Mouse (Mus musculus) megakaryocyte, embryonic 14.5 days (primary cell): ENCODE data around the gene Styxl1. TPM values are rescaled to one million over a fixed set of nuclear protein-coding genes. Genes with fewer than 3 reads are reported as not detected.

Experiments
- H3K27me3 ChIP-seq: replicated peaks from 2 replicates; pipeline ENCODE3; 2012; ENCODE audit warnings: inconsistent platforms
- H3K36me3 ChIP-seq: replicated peaks from 2 replicates; pipeline ENCODE3; 2012; ENCODE audit warnings: low read length, inconsistent platforms, mixed read lengths
- H3K4me1 ChIP-seq: 2 replicates; pipeline ENCODE4 v1.6.1; 2012; ENCODE audit warnings: inconsistent platforms
- H3K4me3 ChIP-seq: replicated peaks from 2 replicates; pipeline ENCODE3; 2012; ENCODE audit warnings: moderate library complexity, mild to moderate bottlenecking, inconsistent platforms
- H3K9me3 ChIP-seq: 2 replicates; pipeline ENCODE4 v1.6.1; 2012; ENCODE audit warnings: inconsistent platforms
- FLI1 ChIP-seq: IDR thresholded peaks from 2 replicates; pipeline ENCODE4 v1.6.1; 2012; ENCODE audit warnings: low read length, inconsistent platforms, mixed read lengths
- GATA1 ChIP-seq: IDR thresholded peaks from 3 replicates; pipeline ENCODE4 v1.6.1; 2012; ENCODE audit warnings: mixed read lengths, low read length, inconsistent platforms, borderline replicate concordance
- polyA plus RNA-seq: library from polyadenylated mRNA; stranded (reverse); fragments of >175 nt; gene quantifications from 2 replicates; pipeline ENCODE4 v1.2.3, GENCODE M21; 2012; ENCODE audit warnings: low replicate concordance; ENCODE audit not compliant: insufficient read depth

Gene Styxl1
- polyA plus RNA-seq, result not detected in 2 replicates

- Histone ChIP-seq H3K27me3 (peaks cover 8% of the 10 kb centered on the region), H3K9me3 (no peaks in the 10 kb centered on the region), H3K4me3 (peak within 1 kb of the TSS; percentile 99), H3K36me3 (peaks cover 29% of the 10 kb centered on the region), H3K4me1 (peaks cover 69% of the 10 kb centered on the region)
- TF ChIP-seq GATA1, result no peak
- TF ChIP-seq FLI1, result no peak
Measured at GRCm38 (mm10) chr5:135777796-135778470, at the start of gene Styxl1. Gene Styxl1 (minus strand): TSS chr5:135778385.

GRCm38 (mm10) chr5:135826225-135826624, 48.0 kb upstream of the Styxl1 start:
- no peaks in the 10 kb centered on the region for H3K4me1 ChIP-seq
- H3K27me3 ChIP-seq, result peaks cover 48% of the 10 kb centered on the region
- no peak overlapping the region for H3K4me3 ChIP-seq
- no peaks in the 10 kb centered on the region for H3K36me3 ChIP-seq
- H3K9me3 ChIP-seq, result no peaks in the 10 kb centered on the region
- no peak for TF ChIP-seq GATA1
- TF ChIP-seq FLI1, result no peak

GRCm38 (mm10) chr5:135824517-135824916, 46.3 kb upstream of the Styxl1 start:
- H3K4me1 ChIP-seq, result no peaks in the 10 kb centered on the region
- TF ChIP-seq GATA1 (no peak), FLI1 (no peak)
- no peaks in the 10 kb centered on the region for H3K36me3 ChIP-seq
- H3K27me3 ChIP-seq, result peaks cover 57% of the 10 kb centered on the region
- no peaks in the 10 kb centered on the region for H3K9me3 ChIP-seq
- H3K4me3 ChIP-seq, result no peak overlapping the region

- peaks cover 69% of the 10 kb centered on the region for H3K27me3 ChIP-seq
- H3K4me1 ChIP-seq, result no peaks in the 10 kb centered on the region
- no peaks in the 10 kb centered on the region for H3K36me3 ChIP-seq
- no peak overlapping the region for H3K4me3 ChIP-seq
- no peaks in the 10 kb centered on the region for H3K9me3 ChIP-seq
- no peak for TF ChIP-seq FLI1
- no peak for TF ChIP-seq GATA1
Measured at GRCm38 (mm10) chr5:135822316-135822944, 44.2 kb upstream of the Styxl1 start.

GRCm38 (mm10) chr5:135818491-135818890, 40.3 kb upstream of the Styxl1 start:
- Histone ChIP-seq H3K36me3 (no peaks in the 10 kb centered on the region), H3K27me3 (peaks cover 49% of the 10 kb centered on the region), H3K9me3 (no peaks in the 10 kb centered on the region), H3K4me1 (no peaks in the 10 kb centered on the region), H3K4me3 (no peak overlapping the region)
- TF ChIP-seq FLI1 (no peak), GATA1 (no peak)

- H3K9me3 ChIP-seq, result no peaks in the 10 kb centered on the region
- H3K4me1 ChIP-seq, result no peaks in the 10 kb centered on the region
- H3K36me3 ChIP-seq, result no peaks in the 10 kb centered on the region
- H3K27me3 ChIP-seq, result peaks cover 25% of the 10 kb centered on the region
- no peak overlapping the region for H3K4me3 ChIP-seq
- no peak for TF ChIP-seq GATA1
- TF ChIP-seq FLI1, result no peak
Measured at GRCm38 (mm10) chr5:135812991-135813390, 34.8 kb upstream of the Styxl1 start.

- H3K4me1 ChIP-seq, result peaks cover 12% of the 10 kb centered on the region
- H3K27me3 ChIP-seq, result peaks cover 36% of the 10 kb centered on the region
- H3K4me3 ChIP-seq, result no peak overlapping the region
- TF ChIP-seq FLI1 (no peak), GATA1 (no peak)
- no peaks in the 10 kb centered on the region for H3K36me3 ChIP-seq
- H3K9me3 ChIP-seq, result peaks cover 7% of the 10 kb centered on the region
Measured at GRCm38 (mm10) chr5:135807263-135807637, 29.1 kb upstream of the Styxl1 start.

- Histone ChIP-seq H3K4me1 (peaks cover 12% of the 10 kb centered on the region), H3K36me3 (no peaks in the 10 kb centered on the region), H3K27me3 (peaks cover 39% of the 10 kb centered on the region), H3K4me3 (peak within 1 kb of the TSS; percentile 6), H3K9me3 (peaks cover 7% of the 10 kb centered on the region)
- TF ChIP-seq FLI1 (no peak), GATA1 (no peak)
Measured at GRCm38 (mm10) chr5:135806555-135807262, 28.5 kb upstream of the Styxl1 start, which contains the start of gene Srrm3. Gene Srrm3 (plus strand): TSS chr5:135806890.

GRCm38 (mm10) chr5:135804735-135805134, 26.6 kb upstream of the Styxl1 start:
- TF ChIP-seq FLI1, result no peak
- TF ChIP-seq GATA1, result no peak
- Histone ChIP-seq H3K9me3 (peaks cover 10% of the 10 kb centered on the region), H3K36me3 (no peaks in the 10 kb centered on the region), H3K27me3 (peaks cover 52% of the 10 kb centered on the region), H3K4me3 (no peak overlapping the region), H3K4me1 (peaks cover 12% of the 10 kb centered on the region)

GRCm38 (mm10) chr5:135803676-135804075, 25.5 kb upstream of the Styxl1 start:
- Histone ChIP-seq H3K9me3 (peaks cover 10% of the 10 kb centered on the region), H3K27me3 (peaks cover 47% of the 10 kb centered on the region), H3K36me3 (no peaks in the 10 kb centered on the region), H3K4me3 (no peak overlapping the region), H3K4me1 (peaks cover 12% of the 10 kb centered on the region)
- TF ChIP-seq FLI1 (no peak), GATA1 (no peak)
